Mouse (Mus musculus) heart, adult 2 months (tissue): ENCODE data around the gene Cacfd1.

Experiments
- CTCF ChIP-seq: fragments of 200-600 bp; IDR thresholded peaks from 2 replicates; pipeline ENCODE4 v1.8.1; 2022; ENCODE audit warnings: antibody characterized with exemption, mild to moderate bottlenecking, moderate library complexity
- EP300 ChIP-seq: fragments of 200-500 bp; IDR thresholded peaks from 2 replicates; pipeline ENCODE4 v1.6.1; 2011; ENCODE audit warnings: low read depth, low read length, control low read depth; ENCODE audit not compliant: insufficient read depth
- POLR2A ChIP-seq: fragments of 200-500 bp; IDR thresholded peaks from 2 replicates; pipeline ENCODE4 v1.6.1; 2011; ENCODE audit warnings: mild to moderate bottlenecking, low read depth, low read length, control low read depth; ENCODE audit not compliant: insufficient read depth

DNA sequence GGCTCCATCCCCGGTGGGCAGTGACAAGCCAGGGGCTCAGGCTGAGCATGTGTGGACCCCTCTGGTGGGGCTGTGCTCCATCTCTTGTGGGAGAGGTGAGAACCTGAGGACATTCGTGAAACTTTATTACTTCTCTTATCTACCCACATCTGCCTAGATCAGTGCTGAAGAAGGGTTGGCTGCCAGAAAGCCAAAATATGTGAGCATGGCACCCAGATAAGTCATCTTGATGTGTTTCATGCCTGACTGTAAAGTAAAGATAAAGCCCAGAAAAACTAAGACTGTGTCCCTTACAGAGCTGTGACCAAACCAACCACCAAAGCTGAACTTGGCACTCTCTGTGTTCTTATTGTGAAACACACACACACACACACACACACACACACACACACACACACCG lies 15.8 kb upstream of the Cacfd1 start:
- TF ChIP-seq CTCF: no peak
- no peak for TF ChIP-seq POLR2A
- no peak for TF ChIP-seq EP300
